Mouse (Mus musculus) small intestine, adult 2 months (tissue): ENCODE data around the gene Ccdc57.

Source experiments
- CTCF ChIP-seq: fragments of 200-500 bp; IDR thresholded peaks from 2 replicates; pipeline ENCODE4 v1.5.1; 2012; ENCODE audit warnings: low read depth, mild to moderate bottlenecking, control low read depth, inconsistent platforms, low read length, moderate library complexity, mixed read lengths; ENCODE audit not compliant: insufficient replicate concordance, insufficient read length; ENCODE audit errors: extremely low read depth
- POLR2A ChIP-seq: fragments of 200-500 bp; IDR thresholded peaks from 2 replicates; pipeline ENCODE4 v1.6.1; 2012; ENCODE audit warnings: low read depth, mild to moderate bottlenecking, control low read depth, inconsistent platforms, low read length, moderate library complexity

- TF ChIP-seq CTCF (no peak), POLR2A (no peak)
Observed at GRCm38 (mm10) chr11:120812068-120812467, 120.6 kb downstream of the Ccdc57 start.
